Mouse (Mus musculus) adrenal gland, postnatal 36 days (tissue): ENCODE measurements at regions not wholly inside any gene's neighbourhood (a gene's known extent, or its start where the extent isn't known, plus 50 kb on each side); places are given as distances from the start of the nearest gene placed in this dataset.
A peak's percentile ranks its signal among the peaks of the same experiment; 100 is the strongest.
"Not testable (repeated sequence)": the region's sequence is repeated elsewhere in the genome, so short reads cannot be mapped to it uniquely, and the experiment has no call there.

Source experiments
- DNase-seq, 2 experiments: peaks; one replicate each; pipeline ENCODE4 v3.0.0; 2021; ENCODE audit warnings: mixed read lengths in 1 of 2

DNA sequence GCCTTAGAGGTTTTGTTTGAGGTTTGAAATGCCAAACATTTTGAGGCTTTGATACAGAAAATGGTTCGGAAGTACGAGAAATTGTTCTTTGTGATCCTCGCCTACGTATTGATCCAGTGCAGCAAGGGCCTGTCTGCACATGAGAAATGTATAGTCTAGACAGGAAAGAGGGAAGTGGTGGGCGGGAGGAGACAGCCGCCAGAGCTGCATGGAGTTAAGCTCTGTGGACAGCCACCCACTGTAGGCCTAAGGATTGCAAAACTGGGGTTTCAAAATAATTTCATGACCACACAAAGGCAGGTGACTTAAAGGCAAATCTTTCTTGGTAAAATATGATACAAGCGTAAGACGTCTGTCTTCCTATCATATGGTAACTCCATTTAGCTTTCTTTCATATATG is 178.4 kb downstream of the Csl start:
- DNase-seq, result no peak

DNA sequence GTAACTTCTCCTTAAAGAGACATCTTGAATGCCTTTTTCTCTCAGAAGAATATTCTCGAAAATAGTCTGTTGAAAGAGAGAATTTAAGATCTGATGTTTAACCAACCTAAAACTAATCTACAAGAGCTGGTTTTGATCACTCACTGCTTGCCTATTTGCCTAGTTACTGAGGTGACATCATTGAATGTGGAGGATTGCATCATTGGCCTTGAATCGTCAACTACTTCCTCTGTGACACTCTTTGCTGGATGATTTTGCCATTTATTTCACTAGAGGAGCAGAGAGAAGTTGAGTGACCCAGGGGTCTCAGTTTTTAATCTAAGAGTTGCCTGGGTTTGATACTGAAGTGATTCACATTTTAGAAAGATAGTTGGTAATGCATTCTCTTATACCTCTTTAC is 174.6 kb downstream of the Csl start:
- peak in 1 of 2 experiments; percentile 5 for DNase-seq

DNA sequence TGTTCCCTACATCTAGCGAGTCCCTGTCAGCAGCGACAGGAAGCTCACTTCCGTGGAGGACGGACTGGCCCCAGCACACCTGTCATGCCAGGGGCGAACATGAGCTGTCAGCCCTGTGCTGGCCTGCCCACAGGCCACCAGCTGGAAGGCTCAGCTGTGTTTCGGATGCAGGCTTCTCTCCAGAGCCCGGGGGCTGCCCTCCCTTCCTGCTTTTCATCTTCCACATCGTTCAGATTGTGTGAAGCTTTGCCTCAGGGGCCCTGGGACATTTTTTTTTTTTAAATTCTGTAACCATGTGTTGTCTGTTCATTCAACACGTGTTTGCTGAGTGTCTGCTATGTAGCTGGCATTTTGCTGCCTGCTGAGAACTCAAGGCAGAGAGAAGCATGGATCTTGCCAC is 167.2 kb downstream of the Csl start:
- DNase-seq, result no peak

DNA sequence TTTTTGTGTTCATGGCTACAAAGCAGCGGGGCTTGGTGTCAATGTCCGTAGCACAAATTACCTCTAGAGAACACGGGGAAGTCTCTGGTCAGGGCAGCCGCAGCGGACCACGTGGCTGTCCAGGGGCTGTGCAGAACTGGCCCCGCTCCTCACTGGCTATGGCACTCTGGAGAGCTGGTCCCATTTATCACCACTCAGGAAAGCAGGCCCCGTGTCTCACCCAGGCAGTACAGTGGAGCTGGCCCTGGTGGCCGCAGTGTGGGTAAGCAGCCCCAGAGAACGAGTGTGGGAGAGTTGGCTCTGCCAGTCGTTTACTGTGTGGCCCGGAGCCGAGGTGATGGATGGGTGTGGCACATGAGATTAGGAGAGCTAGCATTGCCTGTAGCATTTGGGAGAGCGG is 163.8 kb downstream of the Csl start:
- no peak for DNase-seq

DNA sequence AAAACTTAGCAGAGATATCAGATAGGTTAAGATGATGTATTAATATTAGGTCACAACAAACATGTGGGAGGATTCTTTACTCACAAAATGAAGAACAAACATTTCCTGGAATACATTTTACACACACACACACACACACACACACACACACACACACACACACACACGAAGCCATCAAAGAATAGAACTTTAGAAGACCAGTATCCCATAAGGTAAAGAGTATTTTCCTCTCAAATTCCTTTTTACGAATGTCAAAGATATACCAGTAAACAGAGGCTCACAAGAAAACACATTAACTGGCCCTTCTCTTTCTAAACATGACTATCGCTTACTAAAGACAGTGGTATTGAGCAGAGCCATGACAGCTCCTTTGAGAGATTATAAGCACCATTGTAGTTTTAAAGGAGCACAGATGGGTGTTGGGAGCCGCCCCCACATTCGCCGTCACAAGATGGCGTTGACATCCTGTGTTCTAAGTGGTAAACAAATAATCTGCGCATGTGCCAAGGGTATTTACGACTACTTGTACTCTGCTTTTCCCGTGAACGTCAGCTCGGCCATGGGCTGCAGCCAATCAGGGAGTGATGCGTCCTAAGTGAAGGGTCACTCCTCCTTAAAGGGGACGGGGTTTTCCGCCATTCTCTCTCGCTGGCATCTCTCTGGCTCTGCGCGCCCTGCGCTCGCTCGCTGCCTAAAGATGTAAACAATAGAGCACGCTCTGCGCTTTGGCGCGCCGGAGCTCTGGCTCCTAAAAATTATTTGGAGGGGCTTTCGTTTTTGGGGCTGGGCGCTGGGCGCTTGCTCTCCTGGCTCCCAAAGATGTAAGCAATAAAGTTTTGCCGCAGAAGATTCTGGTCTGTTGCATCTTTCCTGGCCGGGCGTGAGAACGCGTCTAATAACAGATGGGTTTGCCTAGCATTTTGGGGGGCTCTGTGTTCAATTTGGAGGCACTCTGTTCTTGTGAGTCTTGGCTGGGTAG is 160.0 kb downstream of the Csl start:
- DNase-seq, result not testable (repeated sequence)

DNA sequence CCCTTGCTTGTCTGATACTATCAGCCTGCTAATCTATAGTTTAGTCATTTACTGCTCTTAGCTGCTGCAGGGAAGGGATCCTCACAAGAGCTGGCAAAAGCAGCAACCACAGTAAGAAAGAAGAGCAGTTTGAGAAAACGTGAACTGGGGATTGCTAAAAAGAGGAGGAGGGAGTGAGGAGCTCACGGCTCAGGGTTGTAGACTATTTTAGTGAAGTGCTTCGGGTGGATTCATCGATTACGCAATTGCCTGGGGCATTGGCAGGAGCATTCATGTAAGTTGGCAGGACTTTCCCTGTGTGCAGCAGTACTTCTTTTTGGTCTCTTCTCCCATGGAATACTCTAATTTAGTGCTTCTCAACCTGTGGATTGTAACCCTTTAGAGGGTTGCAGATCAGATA is 157.1 kb downstream of the Csl start:
- peak; percentile 26 to 49 for DNase-seq

DNA sequence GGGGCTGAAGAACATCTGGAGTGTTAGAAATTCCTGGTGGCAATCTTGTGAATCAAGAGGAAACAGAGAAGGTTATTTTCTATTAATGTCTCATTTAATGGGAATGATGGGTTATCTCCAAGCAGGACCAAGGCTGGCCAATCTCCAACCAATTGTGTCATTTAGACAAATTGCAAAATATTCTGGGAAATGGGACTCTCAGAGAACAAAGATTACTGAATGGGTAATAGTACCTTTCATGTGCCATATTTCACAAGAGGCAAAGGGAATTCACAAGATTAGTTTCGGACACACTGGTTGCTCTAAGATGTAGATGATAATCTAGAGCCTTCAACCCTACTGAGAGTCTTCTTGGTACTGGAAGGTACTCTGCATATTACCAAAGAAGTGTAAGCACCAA is 155.3 kb downstream of the Csl start:
- DNase-seq, result no peak

DNA sequence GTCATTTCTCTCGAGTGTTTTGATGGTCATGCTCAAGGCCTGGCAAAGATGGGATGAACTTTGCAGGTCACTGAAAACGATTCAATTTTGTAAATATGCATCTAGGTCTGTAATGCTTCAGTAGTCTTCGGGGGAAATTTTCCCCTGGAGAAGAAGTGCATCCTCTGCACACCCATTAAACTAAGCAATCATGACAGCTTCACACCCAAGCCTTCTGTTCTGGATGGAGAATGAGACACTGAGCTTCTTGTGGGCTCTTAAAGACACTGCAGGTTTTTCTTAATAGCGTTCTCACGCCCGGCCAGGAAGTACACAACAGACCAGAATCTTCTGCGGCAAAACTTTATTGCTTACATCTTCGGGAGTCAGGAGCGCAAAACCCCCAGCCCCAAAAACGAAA is 151.0 kb downstream of the Csl start:
- DNase-seq, result no peak

DNA sequence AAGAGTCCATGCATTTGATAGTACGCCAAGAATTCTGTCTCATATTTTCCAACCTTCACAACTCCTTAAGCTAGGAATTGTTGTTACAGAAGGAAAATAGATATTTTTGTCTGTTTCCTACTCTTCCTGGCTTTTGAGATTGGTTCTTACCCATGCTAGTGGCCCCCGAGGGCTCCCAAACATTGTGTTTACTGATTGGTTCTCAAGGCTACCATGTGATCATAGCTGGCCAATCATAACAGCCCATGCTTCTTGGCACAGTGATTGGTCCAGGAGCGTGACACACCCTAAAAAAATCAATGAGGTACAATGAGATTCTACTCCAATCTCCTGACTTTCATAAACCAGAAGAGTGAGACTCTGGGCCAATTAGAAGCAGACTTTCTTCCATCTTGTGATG is 150.0 kb downstream of the Csl start:
- no peak for DNase-seq

DNA sequence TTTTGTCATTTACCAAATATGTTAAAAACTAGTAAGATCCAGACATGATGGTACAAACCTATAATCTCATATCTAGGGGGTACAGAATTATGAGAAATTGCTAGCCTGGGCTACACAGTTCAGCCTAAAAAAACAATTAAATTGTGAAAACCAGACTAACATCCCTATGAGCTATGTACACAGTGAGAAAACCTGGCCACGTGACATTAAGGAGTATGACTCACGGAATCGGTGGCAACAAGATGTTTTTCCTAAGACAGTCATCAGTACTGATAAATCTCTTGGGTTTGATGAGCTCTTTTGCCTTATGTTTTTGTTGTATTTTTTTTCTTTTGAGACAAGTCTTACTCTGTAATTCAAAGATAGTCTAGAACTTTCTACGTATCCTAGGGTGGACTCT is 148.6 kb downstream of the Csl start:
- no peak for DNase-seq

DNA sequence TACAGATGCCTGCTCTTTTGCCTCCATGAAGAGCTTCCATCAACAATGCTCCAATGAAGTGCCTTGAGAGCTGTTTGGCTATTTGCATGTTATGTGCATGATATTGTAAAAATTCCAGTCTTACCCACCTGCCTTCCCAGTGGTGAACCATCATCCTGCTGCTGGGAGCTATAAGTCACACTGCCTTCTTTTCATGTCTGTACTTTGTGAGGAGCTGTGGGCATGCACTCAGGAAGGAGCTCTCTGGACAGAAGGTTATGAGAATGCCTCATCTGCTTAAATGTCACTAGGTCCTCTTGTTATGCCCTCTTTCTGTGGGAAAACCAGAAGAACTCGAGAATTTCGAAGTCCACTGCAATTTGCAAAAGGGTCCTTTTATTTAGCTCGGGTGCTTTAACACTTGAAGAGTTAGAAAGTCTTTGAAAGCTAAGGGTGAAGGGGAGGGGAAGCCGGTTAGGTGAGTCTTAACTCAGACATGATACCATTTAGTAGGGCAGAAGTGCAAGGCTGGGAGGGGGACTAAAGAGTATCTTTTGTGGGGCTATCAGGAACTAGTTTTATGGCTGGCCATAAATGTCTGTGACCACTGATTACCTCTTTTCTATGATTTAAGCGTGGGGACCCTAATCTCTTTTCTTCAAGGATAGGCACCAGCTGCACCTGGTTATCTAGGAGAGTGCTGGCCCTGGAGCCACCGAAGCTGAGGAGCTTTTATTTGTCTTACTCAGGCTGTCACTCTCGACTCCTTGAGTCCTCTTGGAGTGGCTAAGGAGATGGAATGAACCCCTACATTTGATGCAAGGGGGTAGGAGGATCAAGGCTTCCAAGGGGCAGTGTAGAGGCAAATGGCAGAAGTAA is 144.8 kb downstream of the Csl start:
- no peak for DNase-seq

DNA sequence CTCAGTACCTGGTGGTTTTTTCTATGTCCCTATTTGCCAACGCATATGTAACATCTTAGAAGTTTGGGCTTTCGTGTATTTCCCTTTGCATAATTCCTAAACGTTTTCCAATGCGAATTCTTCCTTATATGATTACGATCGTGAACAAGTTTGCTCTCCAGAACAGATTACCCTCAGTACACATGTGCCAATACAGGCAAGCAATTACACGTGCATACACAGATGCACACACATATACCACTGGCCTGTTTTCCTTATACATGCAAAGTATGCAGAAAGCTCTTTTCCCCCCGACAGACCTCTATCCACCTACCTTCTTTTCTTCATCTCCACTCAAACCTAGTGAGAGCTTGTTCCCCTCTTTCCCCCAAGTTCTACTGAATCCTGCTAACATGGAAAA is 144.1 kb downstream of the Csl start:
- DNase-seq, result no peak

DNA sequence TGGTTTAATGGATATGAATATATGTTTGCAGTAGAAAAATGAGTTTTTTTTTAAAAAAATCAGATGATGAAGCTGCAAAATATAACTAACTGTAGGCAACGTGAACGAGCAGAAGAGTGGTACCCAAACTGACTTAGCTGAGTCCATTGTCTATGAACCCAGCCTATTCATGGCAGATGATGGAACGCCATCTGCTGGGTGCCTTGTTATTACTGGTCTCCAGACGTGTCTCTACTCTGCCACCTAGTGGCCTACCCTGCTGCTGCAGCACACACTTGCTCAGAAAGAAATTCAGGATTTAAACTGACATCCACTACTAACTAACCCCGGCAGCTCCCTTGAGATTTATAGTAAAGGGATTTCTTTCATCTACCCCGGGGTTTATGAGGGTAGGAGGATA is 143.7 kb downstream of the Csl start:
- DNase-seq, result peak; percentile 86 to 90

DNA sequence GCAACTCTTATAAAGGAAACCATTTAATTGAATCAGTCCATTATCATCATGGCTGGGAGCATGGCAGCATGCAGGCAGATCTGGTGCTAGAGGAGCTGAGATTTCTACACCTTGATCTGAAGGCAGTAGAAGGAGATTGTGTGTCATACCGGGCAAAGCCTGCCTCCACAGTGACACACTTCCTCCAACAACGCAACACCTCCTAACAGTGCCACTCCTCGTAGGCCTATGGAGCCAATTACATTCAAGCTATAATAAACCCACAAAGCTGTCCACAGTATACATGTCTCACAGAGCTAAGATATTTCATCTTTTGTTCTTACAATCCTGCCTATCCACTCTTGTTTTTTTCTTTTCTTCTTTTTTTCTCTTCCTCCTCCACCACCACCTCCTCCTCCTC is 141.8 kb downstream of the Csl start:
- DNase-seq, result no peak

DNA sequence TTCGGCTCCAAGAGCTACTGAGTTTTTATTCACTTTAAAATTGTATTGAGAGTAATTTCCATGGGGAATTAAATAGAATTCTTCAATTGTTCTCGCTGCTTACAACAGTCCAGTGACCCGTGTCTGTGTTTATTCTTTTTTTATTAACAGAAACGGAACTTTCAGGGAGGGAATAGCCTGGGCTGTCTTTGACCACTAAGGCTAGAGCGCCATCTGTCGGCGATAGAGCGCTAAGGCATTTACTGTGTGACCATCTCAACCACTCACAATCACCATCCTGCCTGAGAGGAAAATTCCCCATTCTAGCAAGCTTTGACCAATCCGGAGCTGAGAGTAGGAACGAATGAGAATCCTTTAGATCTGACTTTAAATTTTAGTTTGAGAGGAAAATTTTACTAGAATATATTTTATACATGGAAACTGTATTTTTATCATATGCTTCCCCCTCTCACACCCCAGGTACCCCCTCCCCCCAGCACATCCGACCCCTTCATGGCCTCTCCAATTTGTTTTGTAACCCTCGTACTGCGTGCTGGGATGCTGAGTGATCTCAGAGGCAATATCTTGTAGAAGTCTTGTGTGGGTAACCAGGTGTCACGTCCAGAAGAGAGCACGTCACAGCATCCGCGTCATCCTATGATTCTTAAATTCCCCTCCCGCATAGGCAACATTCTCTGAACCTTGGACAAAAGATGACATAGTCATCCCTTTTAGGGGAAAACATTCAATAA is 139.9 kb downstream of the Csl start:
- DNase-seq, result peak; percentile 77 to 83

DNA sequence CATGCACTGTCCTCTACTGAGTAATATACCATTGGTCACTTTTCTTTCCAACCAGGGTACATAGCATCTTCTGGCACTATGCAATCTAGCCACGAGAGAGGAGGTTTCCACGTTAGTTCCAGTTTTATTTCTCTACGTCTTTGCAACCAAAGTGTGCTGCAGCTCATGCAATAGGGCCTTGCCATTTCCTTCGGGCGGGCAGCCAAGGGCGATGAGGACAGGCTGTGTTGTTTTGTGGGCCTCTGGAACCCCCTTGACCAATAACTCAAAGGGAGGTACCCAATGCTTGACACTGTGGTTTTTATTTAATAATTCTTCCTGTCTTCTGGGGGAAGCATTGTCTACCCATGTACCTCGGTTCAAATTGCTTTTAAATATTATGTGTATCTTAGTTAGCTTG is 139.0 kb downstream of the Csl start:
- DNase-seq, result no peak

DNA sequence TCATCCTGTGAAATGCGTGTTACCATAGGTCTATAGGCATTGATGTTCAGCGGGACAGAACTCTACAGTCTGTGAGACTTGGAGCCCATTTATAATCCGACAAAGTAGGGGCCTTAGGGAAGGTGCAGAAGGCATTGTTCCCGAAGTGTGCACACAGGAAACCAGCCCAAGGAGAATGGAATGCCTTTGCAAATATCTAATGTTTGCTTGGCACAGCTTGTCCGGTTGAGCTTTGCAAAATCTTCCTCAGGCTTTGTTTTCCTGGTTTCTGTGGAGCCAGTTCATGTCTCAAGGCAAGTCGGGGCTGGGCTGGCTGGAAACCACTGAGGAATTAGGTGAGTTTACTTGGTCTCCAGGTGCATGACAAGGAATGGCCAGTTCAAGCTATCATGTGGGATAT is 132.1 kb downstream of the Csl start:
- DNase-seq, result no peak

DNA sequence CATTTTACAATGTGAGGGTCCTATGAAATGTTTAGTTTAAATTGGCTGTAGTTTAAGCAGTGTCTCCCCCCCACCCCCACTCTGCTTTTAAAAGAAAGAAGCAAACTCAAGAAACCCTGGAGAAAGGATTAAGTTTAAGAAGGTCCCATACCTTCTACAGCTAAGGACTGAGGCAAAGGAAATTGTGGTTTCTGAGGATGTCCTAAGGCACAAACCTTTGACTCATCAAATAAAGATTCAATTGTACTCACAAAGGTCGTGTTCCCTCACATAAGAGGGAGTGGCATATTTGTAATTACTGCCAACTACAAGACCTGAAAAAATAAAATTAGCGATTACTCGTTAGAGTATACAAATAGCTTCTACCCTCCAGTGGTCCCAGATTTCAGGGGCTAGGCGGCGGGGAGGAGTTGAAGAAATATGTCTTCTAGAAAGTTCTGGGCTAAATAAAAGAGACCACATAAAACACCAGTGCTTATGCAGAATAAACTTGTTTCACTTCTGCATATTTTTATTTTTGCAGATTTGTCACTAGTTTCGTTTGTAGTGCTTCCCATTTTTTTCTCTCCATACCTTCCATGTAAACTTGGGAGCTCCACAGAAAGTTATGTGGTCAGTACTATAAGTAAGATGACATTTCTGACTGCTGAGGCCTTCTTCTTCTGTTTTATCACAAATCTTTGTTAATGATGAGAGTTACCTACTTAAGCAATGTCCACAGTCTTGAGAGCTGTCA is 127.0 kb downstream of the Csl start:
- DNase-seq, result no peak

DNA sequence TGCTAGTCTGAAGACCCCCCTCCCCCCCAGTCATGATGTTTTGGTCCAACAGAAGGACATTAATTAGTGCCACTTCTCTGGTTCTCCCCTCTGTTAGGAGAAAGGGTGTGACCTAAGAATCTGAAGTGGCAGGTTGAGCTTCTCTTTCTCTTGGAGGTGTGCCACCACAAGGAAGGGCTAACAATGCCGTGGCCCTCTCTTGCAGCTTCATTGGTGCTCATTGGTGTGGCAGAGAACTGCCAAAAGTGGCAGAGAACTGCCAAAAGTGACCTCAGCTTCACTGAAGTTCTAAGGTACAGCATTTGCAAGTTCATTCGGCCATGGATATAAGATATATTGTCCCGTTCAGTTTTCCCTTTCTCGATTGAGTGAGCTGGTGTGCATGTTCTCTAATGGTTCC is 123.7 kb downstream of the Csl start:
- no peak for DNase-seq

DNA sequence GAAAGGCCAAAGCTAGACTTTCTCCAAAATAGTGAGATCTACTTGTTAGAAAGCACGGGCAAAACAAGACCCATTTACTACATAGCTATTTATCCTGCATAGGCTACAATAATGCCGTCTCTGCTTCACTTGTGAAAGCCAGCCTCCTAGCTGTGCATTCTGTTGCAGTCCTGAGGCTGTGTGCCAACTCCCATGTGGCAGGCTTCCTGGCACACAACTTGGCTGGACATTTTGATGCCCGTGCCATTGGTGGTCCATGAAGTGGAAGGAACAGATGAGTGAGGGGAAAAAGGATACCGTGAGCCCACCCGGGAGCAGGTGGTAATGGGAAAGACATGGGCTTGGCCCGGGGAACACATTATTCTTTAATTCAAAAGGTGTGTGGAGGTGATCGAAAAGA is 120.4 kb downstream of the Csl start:
- DNase-seq, result no peak

DNA sequence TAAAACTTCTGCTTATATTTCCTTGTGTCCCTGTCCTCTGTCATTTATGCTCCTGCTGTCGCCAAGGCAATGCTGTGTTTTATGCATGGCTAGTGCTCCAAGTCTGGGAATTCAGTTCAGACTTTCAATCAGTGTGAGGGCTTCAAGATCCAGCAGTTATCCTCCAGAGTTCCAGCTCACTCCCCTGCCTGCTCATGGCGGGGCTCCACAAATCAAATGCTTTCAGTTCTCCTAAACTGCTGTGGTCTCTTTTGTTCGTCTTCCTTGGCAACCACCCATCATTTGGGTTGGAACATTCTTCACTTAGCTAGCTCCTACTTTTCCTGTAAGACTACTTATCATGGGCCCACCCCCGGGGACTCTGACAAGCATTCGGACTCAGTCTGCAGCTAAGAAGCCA is 120.0 kb downstream of the Csl start:
- DNase-seq, result no peak

DNA sequence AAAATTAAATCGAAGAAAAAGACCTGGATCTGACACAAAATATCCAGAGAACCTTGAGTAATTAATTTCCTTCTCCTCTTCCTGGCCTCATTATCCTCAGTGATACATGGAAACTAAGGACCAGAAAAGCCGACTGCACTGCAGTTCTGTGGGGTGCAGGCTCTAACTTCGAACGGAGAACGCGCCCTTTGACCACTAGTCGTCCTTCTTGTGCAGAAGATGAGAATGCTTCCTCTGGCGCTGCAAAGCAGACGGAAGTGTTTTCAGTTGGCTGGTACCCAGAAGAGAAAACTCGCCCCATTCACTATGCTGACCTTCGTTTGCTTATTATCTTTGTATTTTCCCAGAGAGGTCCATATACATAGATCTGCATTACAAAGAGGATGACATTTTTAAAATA is 117.7 kb downstream of the Csl start:
- DNase-seq, result peak; percentile 70 to 74
